Mouse (Mus musculus) CH12.LX (cell line): ENCODE measurements around the gene Mcur1. TPM values are rescaled to one million over a fixed set of nuclear protein-coding genes. Genes with fewer than 3 reads are reported as not detected.

Experiments
- DNase-seq: peaks from one replicate; pipeline ENCODE4 v3.0.0-alpha.2; 2013; ENCODE audit errors: extremely low read depth
- H3K27ac ChIP-seq: 2 replicates; pipeline ENCODE4 v1.5.1; 2012; ENCODE audit warnings: low read depth, mild to moderate bottlenecking, control low read depth, moderate library complexity; ENCODE audit not compliant: insufficient read depth
- H3K27me3 ChIP-seq: replicated peaks from 2 replicates; pipeline ENCODE3; 2012; ENCODE audit warnings: inconsistent platforms
- H3K36me3 ChIP-seq, 2 experiments: replicated peaks in 1 of 2; 2 replicates each; pipeline versions ENCODE3 to v1.6.1; 2012; ENCODE audit warnings: inconsistent platforms in 1 of 2, low read length in 1 of 2, mild to moderate bottlenecking in 1 of 2, mixed read lengths in 1 of 2, moderate library complexity in 1 of 2; ENCODE audit not compliant: control insufficient read depth in 1 of 2, insufficient read depth in 1 of 2
- H3K4me1 ChIP-seq, 2 experiments: 2 replicates each; pipeline ENCODE4 v1.6.1; 2012; ENCODE audit warnings: inconsistent platforms in 1 of 2, moderate library complexity in 1 of 2; ENCODE audit not compliant: insufficient read depth in 2 of 2, control insufficient read depth in 1 of 2
- H3K4me2 ChIP-seq: 2 replicates; pipeline ENCODE4 v1.6.1; 2012; ENCODE audit warnings: low read depth, mild to moderate bottlenecking, control low read depth; ENCODE audit not compliant: poor library complexity, insufficient read depth, severe bottlenecking
- H3K4me3 ChIP-seq, 3 experiments: fragments of 150-350 bp in 1 of 3; sonication (generic) in 1 of 3; replicated peaks in 1 of 3; 2 replicates each; pipeline versions ENCODE3 to v1.5.1; 2011 to 2012; ENCODE audit warnings: low read depth in 2 of 3, low read length in 2 of 3, mild to moderate bottlenecking in 2 of 3, moderate library complexity in 2 of 3, control low read depth in 1 of 3, improper control_type of control experiment in 1 of 3, inconsistent platforms in 1 of 3, mixed read lengths in 1 of 3; ENCODE audit not compliant: poor library complexity in 1 of 3
- H3K79me2 ChIP-seq: replicated peaks from 2 replicates; pipeline ENCODE4 v1.6.1; 2012; ENCODE audit warnings: mild to moderate bottlenecking, moderate library complexity; ENCODE audit not compliant: control insufficient read depth, poor library complexity, insufficient read depth, severe bottlenecking; ENCODE audit errors: extremely low read depth
- H3K9ac ChIP-seq: 2 replicates; pipeline ENCODE4 v1.6.1; 2012; ENCODE audit warnings: low read depth, mild to moderate bottlenecking, control low read depth, moderate library complexity; ENCODE audit not compliant: insufficient read depth
- H3K9me3 ChIP-seq: replicated peaks from 2 replicates; pipeline ENCODE3; 2012; ENCODE audit warnings: low read length, inconsistent platforms, mixed read lengths
- BHLHE40 ChIP-seq: IDR thresholded peaks from 2 replicates; pipeline ENCODE4 v1.6.1; 2011; ENCODE audit warnings: mild to moderate bottlenecking, low read depth, low read length, improper control_type of control experiment
- CHD1 ChIP-seq: IDR thresholded peaks from 2 replicates; pipeline ENCODE4 v1.6.1; 2012; ENCODE audit warnings: low read depth, low read length, improper control_type of control experiment, inconsistent platforms
- E2F4 ChIP-seq: IDR thresholded peaks from 2 replicates; pipeline ENCODE4 v1.6.1; 2011; ENCODE audit warnings: low read depth, low read length, improper control_type of control experiment; ENCODE audit not compliant: insufficient replicate concordance
- ELF1 ChIP-seq: IDR thresholded peaks from 2 replicates; pipeline ENCODE4 v1.6.1; 2014; ENCODE audit warnings: low read depth, mild to moderate bottlenecking, inconsistent platforms, low read length, improper control_type of control experiment
- ETS1 ChIP-seq: conservative IDR thresholded peaks from 2 replicates; pipeline ENCODE4 v1.6.1; 2012; ENCODE audit warnings: low read depth, mild to moderate bottlenecking, inconsistent platforms, low read length, improper control_type of control experiment, moderate library complexity
- IRF4 ChIP-seq: IDR thresholded peaks from 2 replicates; pipeline ENCODE4 v1.6.1; 2014; ENCODE audit warnings: low read depth, mild to moderate bottlenecking, inconsistent platforms, low read length, improper control_type of control experiment
- KAT2A ChIP-seq: IDR thresholded peaks from 2 replicates; pipeline ENCODE4 v1.6.1; 2012; ENCODE audit warnings: low read length, improper control_type of control experiment, inconsistent platforms; ENCODE audit not compliant: insufficient replicate concordance
- MAZ ChIP-seq: IDR thresholded peaks from 2 replicates; pipeline ENCODE4 v1.6.1; 2012; ENCODE audit warnings: low read depth, mild to moderate bottlenecking, inconsistent platforms, low read length, improper control_type of control experiment, moderate library complexity
- MYC ChIP-seq: IDR thresholded peaks from 2 replicates; pipeline ENCODE4 v1.6.1; 2011; ENCODE audit warnings: low read depth, mild to moderate bottlenecking, improper control_type of control experiment, low read length
- NRF1 ChIP-seq: IDR thresholded peaks from 2 replicates; pipeline ENCODE4 v1.6.1; 2014; ENCODE audit warnings: low read depth, mild to moderate bottlenecking, inconsistent platforms, low read length, improper control_type of control experiment, moderate library complexity
- POLR2A ChIP-seq: IDR thresholded peaks from 2 replicates; pipeline ENCODE4 v1.6.1; 2011; ENCODE audit warnings: low read depth, mild to moderate bottlenecking, improper control_type of control experiment, low read length
- POLR2AphosphoS2 ChIP-seq: IDR thresholded peaks from 2 replicates; pipeline ENCODE4 v1.6.1; 2011; ENCODE audit warnings: low read depth, low read length, improper control_type of control experiment
- SIN3A ChIP-seq: IDR thresholded peaks from 2 replicates; pipeline ENCODE4 v1.6.1; 2012; ENCODE audit warnings: low read length, improper control_type of control experiment, inconsistent platforms
- TCF12 ChIP-seq: IDR thresholded peaks from 2 replicates; pipeline ENCODE4 v1.6.1; 2014; ENCODE audit warnings: low read depth, mild to moderate bottlenecking, inconsistent platforms, low read length, improper control_type of control experiment
- USF1 ChIP-seq: IDR thresholded peaks from 2 replicates; pipeline ENCODE4 v1.6.1; 2014; ENCODE audit warnings: low read depth, mild to moderate bottlenecking, inconsistent platforms, low read length, improper control_type of control experiment
- ZC3H11A ChIP-seq: IDR thresholded peaks from 2 replicates; pipeline ENCODE4 v1.6.1; 2012; ENCODE audit warnings: low read depth, mild to moderate bottlenecking, inconsistent platforms, low read length, improper control_type of control experiment
- ZMIZ1 ChIP-seq: IDR thresholded peaks from 2 replicates; pipeline ENCODE4 v1.6.1; 2012; ENCODE audit warnings: low read depth, mild to moderate bottlenecking, inconsistent platforms, low read length, improper control_type of control experiment
- ZNF384 ChIP-seq: IDR thresholded peaks from 2 replicates; pipeline ENCODE4 v1.6.1; 2012; ENCODE audit warnings: low read depth, low read length, improper control_type of control experiment, inconsistent platforms
- dilution Hi-C: fragments of 300-500 bp; cut with MboI; formaldehyde crosslinking; loops from 2 replicates; pipeline ENCODE4 v1.14.3; 2020; ENCODE audit warnings: low sequenced_read_pairs; ENCODE audit not compliant: extremely low pct_unique_long_range_greater_than_20kb, extremely low pct_ligation_motif_present
- in situ Hi-C: fragments of 300-500 bp; cut with MboI; formaldehyde crosslinking; loops from 3 replicates; pipeline ENCODE4 v1.14.3; 2019; ENCODE audit warnings: low sequenced_read_pairs, low pct_ligation_motif_present, low pct_unique_long_range_greater_than_20kb, mixed read lengths
- polyA plus RNA-seq: library from polyadenylated mRNA; unstranded; fragments of >175 nt; gene quantifications from 2 replicates; pipeline ENCODE4 v1.2.1, GENCODE M21; 2012; ENCODE audit warnings: low read depth; ENCODE audit not compliant: insufficient read length
- total RNA-seq, 2 experiments: library from RNA; depleted of rRNA; stranded (reverse); fragments of 300-350 nt in 1 of 2; fragments of >200 nt in 1 of 2; gene quantifications; 2 replicates each; pipeline ENCODE4 v1.2.3; 2012 to 2014

The Mcur1 gene
- total and polyA plus RNA-seq, 3 experiments, result 4.7 to 12.5 (median 6.3) TPM

GRCm38 (mm10) chr13:43521940-43522339, 38.1 kb downstream of the Mcur1 start:
- H3K36me3 ChIP-seq, result no peaks in the 10 kb centered on the region
- in situ Hi-C loops, result no loop called here

GRCm38 (mm10) chr13:43519251-43519650, 40.7 kb downstream of the Mcur1 start:
- Histone ChIP-seq H3K79me2 (no peaks in the 10 kb centered on the region), H3K4me1 (peaks cover 0 to 8% of the 10 kb centered on the region in 2 experiments; a peak in 2 of 4 replicates), H3K27ac (no peak overlapping the region), H3K36me3 (no peaks in the 10 kb centered on the region), H3K4me2 (no peak overlapping the region), H3K9me3 (peaks cover 1% of the 10 kb centered on the region), H3K4me3 (no peak overlapping the region), H3K9ac (no peak overlapping the region), H3K27me3 (no peaks in the 10 kb centered on the region)
- TF ChIP-seq ZMIZ1 (no peak), POLR2A (no peak), MAZ (no peak), ZNF384 (no peak)
- dilution Hi-C loops, result no loop called here
- DNase-seq, result no peak
- in situ Hi-C loops, result no loop called here

More at GRCm38 (mm10) chr13:43521940-43522339, 38.1 kb downstream of the Mcur1 start:
- dilution Hi-C loops, result no loop called here
- H3K27me3 ChIP-seq, result no peaks in the 10 kb centered on the region
- DNase-seq, result no peak
- H3K79me2 ChIP-seq, result no peaks in the 10 kb centered on the region
- TF ChIP-seq MAZ (no peak), BHLHE40 (no peak), POLR2AphosphoS2 (no peak), ETS1 (no peak), IRF4 (no peak), MYC (no peak), TCF12 (no peak), CHD1 (no peak), POLR2A (no peak), USF1 (no peak), ZC3H11A (no peak), SIN3A (no peak), E2F4 (no peak), ZMIZ1 (no peak), NRF1 (no peak), KAT2A (no peak), ELF1 (no peak)
- H3K9ac ChIP-seq, result no peak overlapping the region
- H3K4me1 ChIP-seq, result no peaks in the 10 kb centered on the region
- no peak overlapping the region for H3K4me2 ChIP-seq
- no peak overlapping the region for H3K27ac ChIP-seq
- H3K4me3 ChIP-seq, result no peak overlapping the region
- no peaks in the 10 kb centered on the region for H3K9me3 ChIP-seq
